Mouse (Mus musculus): Measurements from ENCODE around the gene Ctrb1.
A peak's percentile ranks its signal among the peaks of the same experiment; 100 is the strongest.

The Ctrb1 gene

GRCm38 (mm10) chr8:111716603-111717487 is 26.0 kb upstream of the Ctrb1 start:
- DNase-seq, result peak; percentile 71

GRCm38 (mm10) chr8:111715514-111715913 is 24.7 kb upstream of the Ctrb1 start:
- no peak for DNase-seq

GRCm38 (mm10) chr8:111714295-111714694 is 23.5 kb upstream of the Ctrb1 start:
- no peak for DNase-seq

- no peak for DNase-seq
These were observed 23.0 kb upstream of the Ctrb1 start for GRCm38 (mm10) chr8:111713817-111714216.

- no peak for DNase-seq
These were observed 22.5 kb upstream of the Ctrb1 start for GRCm38 (mm10) chr8:111713291-111713690.

GRCm38 (mm10) chr8:111712588-111712987 is 21.8 kb upstream of the Ctrb1 start:
- peak; percentile 90 for DNase-seq

- DNase-seq, result no peak
These were observed 21.3 kb upstream of the Ctrb1 start for GRCm38 (mm10) chr8:111712135-111712534.

- no peak for DNase-seq
These were observed 20.1 kb upstream of the Ctrb1 start for GRCm38 (mm10) chr8:111710777-111711485.

- no peak for DNase-seq
These were observed 18.4 kb upstream of the Ctrb1 start for GRCm38 (mm10) chr8:111709223-111709622.

GRCm38 (mm10) chr8:111708265-111708664 is 17.5 kb upstream of the Ctrb1 start:
- DNase-seq, result no peak

GRCm38 (mm10) chr8:111705699-111706098 is 14.9 kb upstream of the Ctrb1 start:
- no peak for DNase-seq

GRCm38 (mm10) chr8:111705222-111705621 is 14.4 kb upstream of the Ctrb1 start:
- DNase-seq, result no peak

GRCm38 (mm10) chr8:111704585-111704984 is 13.8 kb upstream of the Ctrb1 start:
- DNase-seq, result no peak

GRCm38 (mm10) chr8:111701380-111701779 is 10.6 kb upstream of the Ctrb1 start:
- DNase-seq, result no peak

- no peak for DNase-seq
These were observed 9.9 kb upstream of the Ctrb1 start for GRCm38 (mm10) chr8:111700740-111701139.

- DNase-seq, result no peak
These were observed 9.4 kb upstream of the Ctrb1 start for GRCm38 (mm10) chr8:111700201-111700600.

GRCm38 (mm10) chr8:111699035-111699434 is 8.2 kb upstream of the Ctrb1 start:
- no peak for DNase-seq

- no peak for DNase-seq
These were observed 6.8 kb upstream of the Ctrb1 start for GRCm38 (mm10) chr8:111697655-111698054.

GRCm38 (mm10) chr8:111695441-111695840 is 4.6 kb upstream of the Ctrb1 start:
- DNase-seq, result no peak

GRCm38 (mm10) chr8:111693261-111693741 is 2.5 kb upstream of the Ctrb1 start:
- DNase-seq, result no peak

GRCm38 (mm10) chr8:111686881-111687280 is 3.9 kb downstream of the Ctrb1 start:
- DNase-seq, result no peak

GRCm38 (mm10) chr8:111682521-111682920 is 8.3 kb downstream of the Ctrb1 start:
- no peak for DNase-seq

GRCm38 (mm10) chr8:111681153-111681552 is 9.7 kb downstream of the Ctrb1 start:
- no peak for DNase-seq
